Mouse (Mus musculus): ENCODE data around the gene Actr5. TPM values are rescaled to one million over a fixed set of nuclear protein-coding genes. Genes with fewer than 3 reads are reported as not detected.

The Actr5 gene
- polyA plus RNA-seq, 1 experiment from 2014 or later = 5.6 TPM

GRCm38 (mm10) chr2:158611726-158612670 is 12.7 kb upstream of the Actr5 start:
- Histone ChIP-seq H3K9me3 (replicated peaks; ENCODE audit: control insufficient read depth, low read length) (no peaks in the 10 kb centered on the region), H3K4me1 (ENCODE audit: control insufficient read depth, insufficient read depth, low read length) (0 out of 2 replicates have a peak, but pooled peaks cover 2% of the 10 kb centered on the region), H3K4me2 (ENCODE audit: low read depth, low read length) (no peak overlapping the region), H3K27me3 (ENCODE audit: control insufficient read depth, insufficient read depth, low read length) (peaks cover 96% of the 10 kb centered on the region), H3K4me3 (ENCODE audit: low read length) (no peak overlapping the region), H3K27ac (ENCODE audit: low read length) (no peak overlapping the region), H3K36me3 (ENCODE audit: control insufficient read depth, insufficient read depth) (no peaks in the 10 kb centered on the region), H3K9ac (ENCODE audit: low read length) (no peak overlapping the region)
- 5% methylated on average over 30 of the region's 30 CpGs for WGBS
- no peak for ATAC-seq (replicated peaks; ENCODE audit: extremely low read depth, insufficient read depth, low FRiP score)

DNA sequence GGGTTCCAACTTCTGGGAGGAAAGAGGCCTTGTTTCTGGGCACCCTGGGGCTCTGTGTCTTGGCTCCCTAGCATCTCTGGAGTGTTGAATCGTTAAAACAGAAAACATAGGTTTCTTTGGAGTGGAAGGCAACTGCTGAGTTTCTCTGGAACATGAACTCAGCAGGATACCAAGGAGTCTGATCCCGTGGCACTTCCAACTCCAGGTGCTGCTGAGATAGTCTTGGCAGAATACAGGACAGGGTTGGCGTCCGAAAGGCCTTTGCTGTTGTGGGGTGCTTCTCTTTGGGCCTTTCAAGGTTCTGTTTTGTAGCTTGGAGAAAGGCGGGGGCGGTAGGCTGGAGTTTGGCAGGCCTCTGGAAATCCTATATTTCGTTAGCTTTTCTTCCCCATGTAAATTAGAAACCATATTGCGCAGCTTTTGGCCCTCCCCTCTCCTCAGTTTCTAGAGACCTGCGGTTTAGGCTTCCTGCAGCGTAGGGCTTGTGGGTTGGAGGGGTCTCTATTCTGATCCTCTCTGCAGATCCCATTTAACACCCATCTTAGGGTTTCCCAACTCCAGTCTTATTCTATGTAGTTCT is 11.9 kb upstream of the Actr5 start:
- Histone ChIP-seq H3K9me3 (replicated peaks; ENCODE audit: control insufficient read depth, low read length) (no peaks in the 10 kb centered on the region), H3K9ac (ENCODE audit: low read length) (no peak overlapping the region), H3K4me2 (ENCODE audit: low read depth, low read length) (no peak overlapping the region), H3K27me3 (ENCODE audit: control insufficient read depth, insufficient read depth, low read length) (peaks cover 96% of the 10 kb centered on the region), H3K36me3 (ENCODE audit: control insufficient read depth, insufficient read depth) (no peaks in the 10 kb centered on the region), H3K4me3 (ENCODE audit: low read length) (no peak overlapping the region), H3K4me1 (ENCODE audit: control insufficient read depth, insufficient read depth, low read length) (0 out of 2 replicates have a peak, but pooled peaks cover 2% of the 10 kb centered on the region), H3K27ac (ENCODE audit: low read length) (no peak overlapping the region)
- no peak for ATAC-seq (replicated peaks; ENCODE audit: extremely low read depth, insufficient read depth, low FRiP score)
- WGBS = 9% methylated on average over 10 of the region's 10 CpGs

- Histone ChIP-seq H3K36me3 (ENCODE audit: control insufficient read depth, insufficient read depth) (no peaks in the 10 kb centered on the region), H3K9me3 (replicated peaks; ENCODE audit: control insufficient read depth, low read length) (no peaks in the 10 kb centered on the region), H3K4me1 (ENCODE audit: control insufficient read depth, insufficient read depth, low read length) (0 out of 2 replicates have a peak, but pooled peaks cover 2% of the 10 kb centered on the region), H3K4me2 (ENCODE audit: low read depth, low read length) (no peak overlapping the region), H3K27me3 (ENCODE audit: control insufficient read depth, insufficient read depth, low read length) (peaks cover 97% of the 10 kb centered on the region), H3K27ac (ENCODE audit: low read length) (no peak overlapping the region), H3K9ac (ENCODE audit: low read length) (no peak overlapping the region), H3K4me3 (ENCODE audit: low read length) (no peak overlapping the region)
- ATAC-seq (replicated peaks; ENCODE audit: extremely low read depth, insufficient read depth, low FRiP score) = no peak; the same call in 1 of the 2 replicates
- WGBS = 4% methylated on average over 53 of the region's 53 CpGs
Observed at GRCm38 (mm10) chr2:158613541-158614417, 10.9 kb upstream of the Actr5 start.

DNA sequence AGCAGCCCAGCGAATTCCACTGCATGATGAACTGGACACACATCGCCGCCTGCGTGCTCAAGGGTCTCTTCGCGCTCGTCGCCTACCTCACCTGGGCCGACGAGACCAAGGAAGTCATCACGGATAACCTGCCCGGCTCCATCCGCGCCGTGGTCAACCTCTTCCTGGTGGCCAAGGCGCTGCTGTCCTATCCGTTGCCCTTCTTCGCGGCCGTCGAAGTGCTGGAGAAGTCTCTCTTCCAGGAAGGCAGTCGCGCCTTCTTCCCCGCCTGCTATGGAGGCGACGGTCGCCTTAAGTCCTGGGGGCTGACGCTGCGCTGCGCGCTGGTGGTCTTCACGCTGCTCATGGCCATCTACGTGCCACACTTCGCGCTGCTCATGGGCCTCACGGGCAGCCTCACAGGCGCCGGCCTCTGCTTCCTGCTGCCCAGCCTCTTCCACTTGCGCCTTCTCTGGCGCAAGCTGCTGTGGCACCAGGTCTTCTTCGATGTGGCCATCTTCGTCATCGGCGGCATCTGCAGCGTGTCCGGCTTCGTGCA is 10.2 kb upstream of the Actr5 start:
- H3K4me1 ChIP-seq (ENCODE audit: control insufficient read depth, insufficient read depth, low read length) = 0 out of 2 replicates have a peak, but pooled peaks cover 2% of the 10 kb centered on the region
- peak overlapping the region; percentile 7; the same call in 1 of the 2 replicates for H3K4me3 ChIP-seq (ENCODE audit: low read length)
- H3K9me3 ChIP-seq (replicated peaks; ENCODE audit: control insufficient read depth, low read length) = no peaks in the 10 kb centered on the region
- no peaks in the 10 kb centered on the region for H3K36me3 ChIP-seq (ENCODE audit: control insufficient read depth, insufficient read depth)
- ATAC-seq (replicated peaks; ENCODE audit: extremely low read depth, insufficient read depth, low FRiP score) = no peak
- H3K9ac ChIP-seq (ENCODE audit: low read length) = no peak overlapping the region
- no peak overlapping the region for H3K27ac ChIP-seq (ENCODE audit: low read length)
- WGBS = 4% methylated on average over 47 of the region's 47 CpGs
- no peak overlapping the region for H3K4me2 ChIP-seq (ENCODE audit: low read depth, low read length)
- H3K27me3 ChIP-seq (ENCODE audit: control insufficient read depth, insufficient read depth, low read length) = peaks cover 95% of the 10 kb centered on the region

DNA sequence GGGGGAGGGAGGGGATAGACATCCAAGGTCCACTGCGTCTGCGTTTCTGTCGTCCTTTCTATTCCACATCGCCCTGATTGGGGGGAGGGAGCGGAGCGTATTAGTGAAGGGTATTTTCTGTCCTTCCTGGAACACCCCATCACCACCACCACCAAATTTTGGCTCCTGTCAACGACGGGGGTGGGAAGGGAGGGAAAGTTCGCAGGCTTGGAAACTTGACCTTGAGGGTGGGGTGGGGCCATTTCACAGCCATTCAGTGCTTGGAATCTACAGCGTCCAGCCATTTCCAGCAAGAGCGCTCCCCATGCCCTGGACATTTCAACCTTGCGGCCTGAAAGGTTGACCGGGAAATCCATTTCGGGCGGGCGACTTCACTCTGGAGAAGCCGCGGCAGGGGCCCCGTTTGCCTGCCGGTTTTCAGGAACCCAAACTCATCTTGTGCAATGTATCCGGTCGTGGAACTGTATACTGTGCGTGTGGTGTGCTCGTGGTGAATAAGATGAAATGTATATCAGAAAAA is 9.5 kb upstream of the Actr5 start:
- Histone ChIP-seq H3K27me3 (ENCODE audit: control insufficient read depth, insufficient read depth, low read length) (peaks cover 94% of the 10 kb centered on the region), H3K9ac (ENCODE audit: low read length) (no peak overlapping the region), H3K4me3 (ENCODE audit: low read length) (peak overlapping the region; percentile 7), H3K4me1 (ENCODE audit: control insufficient read depth, insufficient read depth, low read length) (0 out of 2 replicates have a peak, but pooled peaks cover 2% of the 10 kb centered on the region), H3K36me3 (ENCODE audit: control insufficient read depth, insufficient read depth) (no peaks in the 10 kb centered on the region), H3K9me3 (replicated peaks; ENCODE audit: control insufficient read depth, low read length) (no peaks in the 10 kb centered on the region), H3K27ac (ENCODE audit: low read length) (no peak overlapping the region), H3K4me2 (ENCODE audit: low read depth, low read length) (no peak overlapping the region; the same call in 1 of the 2 replicates)
- ATAC-seq (replicated peaks; ENCODE audit: extremely low read depth, insufficient read depth, low FRiP score) = no peak
- 2% methylated on average over 24 of the region's 24 CpGs for WGBS

- H3K9me3 ChIP-seq (replicated peaks; ENCODE audit: control insufficient read depth, low read length) = no peaks in the 10 kb centered on the region
- no peaks in the 10 kb centered on the region for H3K36me3 ChIP-seq (ENCODE audit: control insufficient read depth, insufficient read depth)
- no peak overlapping the region for H3K27ac ChIP-seq (ENCODE audit: low read length)
- H3K9ac ChIP-seq (ENCODE audit: low read length) = no peak overlapping the region
- H3K4me3 ChIP-seq (ENCODE audit: low read length) = no peak overlapping the region
- peaks cover 89% of the 10 kb centered on the region for H3K27me3 ChIP-seq (ENCODE audit: control insufficient read depth, insufficient read depth, low read length)
- no peak overlapping the region for H3K4me2 ChIP-seq (ENCODE audit: low read depth, low read length)
- 4% methylated on average over 13 of the region's 13 CpGs for WGBS
- 0 out of 2 replicates have a peak, but pooled peaks cover 1% of the 10 kb centered on the region for H3K4me1 ChIP-seq (ENCODE audit: control insufficient read depth, insufficient read depth, low read length)
- no peak for ATAC-seq (replicated peaks; ENCODE audit: extremely low read depth, insufficient read depth, low FRiP score)
Observed at GRCm38 (mm10) chr2:158615702-158616101, 9.0 kb upstream of the Actr5 start.

DNA sequence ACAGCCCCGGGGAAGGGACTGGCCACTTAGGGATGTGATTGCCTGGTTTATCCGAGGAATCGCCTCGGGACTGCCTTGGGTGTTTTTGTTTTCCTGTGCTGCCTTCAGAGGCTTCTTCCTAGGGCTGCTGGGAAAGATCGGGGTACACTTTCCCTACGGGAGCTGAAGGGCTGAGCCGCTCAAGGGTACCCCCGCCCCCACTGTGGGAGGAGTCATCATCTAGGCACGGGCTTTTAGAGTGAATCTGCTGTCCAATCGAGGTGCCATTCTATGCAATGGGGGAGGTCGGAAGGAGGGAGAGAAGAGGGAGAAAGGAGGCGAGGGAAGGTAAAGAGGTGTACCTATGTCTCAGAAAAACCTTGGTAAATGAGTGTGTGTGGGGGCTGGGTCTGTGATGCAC is 8.4 kb upstream of the Actr5 start:
- no peak overlapping the region for H3K4me3 ChIP-seq (ENCODE audit: low read length)
- H3K36me3 ChIP-seq (ENCODE audit: control insufficient read depth, insufficient read depth) = no peaks in the 10 kb centered on the region
- no peaks in the 10 kb centered on the region for H3K4me1 ChIP-seq (ENCODE audit: control insufficient read depth, insufficient read depth, low read length)
- no peak overlapping the region for H3K27ac ChIP-seq (ENCODE audit: low read length)
- H3K9ac ChIP-seq (ENCODE audit: low read length) = no peak overlapping the region
- no peaks in the 10 kb centered on the region for H3K9me3 ChIP-seq (replicated peaks; ENCODE audit: control insufficient read depth, low read length)
- H3K27me3 ChIP-seq (ENCODE audit: control insufficient read depth, insufficient read depth, low read length) = peaks cover 88% of the 10 kb centered on the region
- 3% methylated on average over 12 of the region's 12 CpGs for WGBS
- no peak for ATAC-seq (replicated peaks; ENCODE audit: extremely low read depth, insufficient read depth, low FRiP score)
- no peak overlapping the region for H3K4me2 ChIP-seq (ENCODE audit: low read depth, low read length)

DNA sequence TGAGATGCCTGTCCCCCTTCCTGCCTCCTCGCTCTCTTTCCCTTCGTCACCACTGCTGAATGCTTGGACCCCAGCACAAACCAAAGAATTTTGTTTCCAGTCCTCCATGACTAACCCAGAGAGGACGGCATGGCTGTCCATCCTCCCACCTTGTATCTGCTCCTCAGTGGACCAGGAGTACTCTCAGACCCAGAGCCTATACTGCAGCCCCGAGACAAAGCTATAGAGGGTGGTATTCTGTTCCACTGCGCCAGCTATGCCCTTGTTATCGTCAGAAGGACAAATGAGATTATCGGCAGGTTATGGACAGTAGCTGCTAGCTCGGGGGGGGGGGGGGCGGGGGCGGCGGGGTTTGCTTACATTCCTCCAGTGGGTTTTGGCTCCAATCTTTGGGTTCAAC is 7.9 kb upstream of the Actr5 start:
- Histone ChIP-seq H3K36me3 (ENCODE audit: control insufficient read depth, insufficient read depth) (no peaks in the 10 kb centered on the region), H3K4me2 (ENCODE audit: low read depth, low read length) (no peak overlapping the region), H3K27me3 (ENCODE audit: control insufficient read depth, insufficient read depth, low read length) (peaks cover 83% of the 10 kb centered on the region), H3K9me3 (replicated peaks; ENCODE audit: control insufficient read depth, low read length) (no peaks in the 10 kb centered on the region), H3K27ac (ENCODE audit: low read length) (no peak overlapping the region), H3K4me1 (ENCODE audit: control insufficient read depth, insufficient read depth, low read length) (no peaks in the 10 kb centered on the region), H3K4me3 (ENCODE audit: low read length) (no peak overlapping the region), H3K9ac (ENCODE audit: low read length) (no peak overlapping the region)
- WGBS = 12% methylated on average over 11 of the region's 11 CpGs
- no peak for ATAC-seq (replicated peaks; ENCODE audit: extremely low read depth, insufficient read depth, low FRiP score)

Measured in heart, embryonic 16.5 days (tissue).